Mouse (Mus musculus) fat pad, adult 2 months (tissue): ENCODE results near the gene 4931409K22Rik.
"Not testable (repeated sequence)": the region's sequence is repeated elsewhere in the genome, so short reads cannot be mapped to it uniquely, and the experiment has no call there.

Experiments used
- DNase-seq: peaks from one replicate; pipeline ENCODE4 v3.0.0-alpha.2; 2011; ENCODE audit warnings: low read depth, low spot score; ENCODE audit errors: extremely low read depth

4931409K22Rik gene

GRCm38 (mm10) chr5:24593928-24594327 lies 37.3 kb upstream of the 4931409K22Rik start:
- DNase-seq, result no peak

- DNase-seq, result no peak
These were observed 36.6 kb upstream of the 4931409K22Rik start for GRCm38 (mm10) chr5:24593230-24593629.

GRCm38 (mm10) chr5:24592471-24593160 lies 36.0 kb upstream of the 4931409K22Rik start:
- DNase-seq, result no peak

- DNase-seq, result no peak
These were observed 35.3 kb upstream of the 4931409K22Rik start for GRCm38 (mm10) chr5:24591796-24592470.

- no peak for DNase-seq
These were observed 34.7 kb upstream of the 4931409K22Rik start for GRCm38 (mm10) chr5:24591268-24591721.

- DNase-seq, result no peak
These were observed 33.2 kb upstream of the 4931409K22Rik start for GRCm38 (mm10) chr5:24589511-24590500.

- DNase-seq, result no peak
These were observed 30.6 kb upstream of the 4931409K22Rik start for GRCm38 (mm10) chr5:24587200-24587577.

GRCm38 (mm10) chr5:24586547-24587199 lies 30.1 kb upstream of the 4931409K22Rik start, which contains the start of gene Chpf2:
Gene Chpf2 (plus strand): TSS chr5:24586741.
- DNase-seq, result no peak

- DNase-seq, result no peak
These were observed 29.5 kb upstream of the 4931409K22Rik start for GRCm38 (mm10) chr5:24586106-24586505.

- DNase-seq, result no peak
These were observed 21.7 kb upstream of the 4931409K22Rik start for GRCm38 (mm10) chr5:24578109-24578963.

- DNase-seq, result peak; percentile 100
These were observed 20.7 kb upstream of the 4931409K22Rik start, which contains the start of gene Abcf2 for GRCm38 (mm10) chr5:24577183-24577929. Gene Abcf2 (minus strand): TSS chr5:24577467.

- DNase-seq, result no peak
These were observed 20.2 kb upstream of the 4931409K22Rik start for GRCm38 (mm10) chr5:24576801-24577182.

- no peak for DNase-seq
These were observed 19.3 kb upstream of the 4931409K22Rik start for GRCm38 (mm10) chr5:24575948-24576347.

- DNase-seq, result not testable (repeated sequence)
These were observed 1.3 kb downstream of the 4931409K22Rik start for GRCm38 (mm10) chr5:24555335-24555734.

GRCm38 (mm10) chr5:24553621-24554244 lies 2.9 kb downstream of the 4931409K22Rik start:
- no peak for DNase-seq

- DNase-seq, result no peak
These were observed 5.3 kb downstream of the 4931409K22Rik start for GRCm38 (mm10) chr5:24551317-24551688.

GRCm38 (mm10) chr5:24550598-24551316 lies 5.9 kb downstream of the 4931409K22Rik start:
- DNase-seq, result no peak

- DNase-seq, result no peak
These were observed 14.0 kb downstream of the 4931409K22Rik start for GRCm38 (mm10) chr5:24542643-24543042.
